Mouse (Mus musculus) midbrain, embryonic 16.5 days (tissue): ENCODE results near the gene Cacna1c. TPM values are rescaled to one million over a fixed set of nuclear protein-coding genes. Genes with fewer than 3 reads are reported as not detected.
A peak's percentile ranks its signal among the peaks of the same experiment; 100 is the strongest.

Experiments used
- ATAC-seq: fragments of 200-750 bp; cut with Nextera tagmentation; 2 replicates; pipeline ENCODE4 v1.8.0; 2017; ENCODE audit warnings: moderate TSS enrichment
- H3K27ac ChIP-seq: fragments of 300-500 bp; sonication (generic); 2 replicates; pipeline ENCODE4 v1.5.1; 2014; ENCODE audit warnings: mild to moderate bottlenecking, low read length, mixed read lengths
- H3K27me3 ChIP-seq: fragments of 300-500 bp; sonication (generic); 2 replicates; pipeline ENCODE4 v1.6.1; 2014; ENCODE audit warnings: low read depth, low read length, mixed read lengths; ENCODE audit not compliant: control insufficient read depth, insufficient read depth
- H3K36me3 ChIP-seq: fragments of 300-500 bp; sonication (generic); 2 replicates; pipeline ENCODE4 v1.6.1; 2014; ENCODE audit warnings: mild to moderate bottlenecking, low read length, moderate library complexity, mixed read lengths; ENCODE audit not compliant: control insufficient read depth, insufficient read depth
- H3K4me1 ChIP-seq: fragments of 300-500 bp; sonication (generic); 2 replicates; pipeline ENCODE4 v1.6.1; 2014; ENCODE audit warnings: mild to moderate bottlenecking, low read length, mixed read lengths; ENCODE audit not compliant: control insufficient read depth, insufficient read depth
- H3K4me2 ChIP-seq: fragments of 300-500 bp; sonication (generic); 2 replicates; pipeline ENCODE4 v1.6.1; 2014; ENCODE audit warnings: mild to moderate bottlenecking, low read length, mixed read lengths
- H3K4me3 ChIP-seq: fragments of 300-500 bp; sonication (generic); 2 replicates; pipeline ENCODE4 v1.5.1; 2014; ENCODE audit warnings: low read depth, mild to moderate bottlenecking, low read length, moderate library complexity, mixed read lengths
- H3K9ac ChIP-seq: fragments of 300-500 bp; sonication (generic); 2 replicates; pipeline ENCODE4 v1.6.1; 2014; ENCODE audit warnings: low read depth, low read length, mixed read lengths
- H3K9me3 ChIP-seq: fragments of 300-500 bp; sonication (generic); replicated peaks from 2 replicates; pipeline ENCODE4 v1.6.1; 2014; ENCODE audit warnings: mild to moderate bottlenecking, low read length, mixed read lengths; ENCODE audit not compliant: control insufficient read depth, poor library complexity, severe bottlenecking
- WGBS: fragments of 180-500 bp; shearing (Covaris S2); extraction: QIAGEN DNeasy Blood & Tissue Kit; methylation state at CpG from one replicate; pipeline ENCODE4 v1.1.7; 2014; 5-methylcytosine and 5-hydroxymethylcytosine counted together
- polyA plus RNA-seq: library from polyadenylated mRNA; unstranded; fragments of >200 nt; fragmentation: Nextera tagmentation; extraction: Ambion mirVana; gene quantifications from 2 replicates; pipeline ENCODE4 v1.2.1, GENCODE M21; 2015

The Cacna1c gene
- polyA plus RNA-seq, 1 experiment from 2014 or later: 8.1 TPM

- H3K27ac ChIP-seq: no peak overlapping the region
- 0 out of 2 replicates have a peak overlapping the region, but pooled peaks have one; percentile 23 for H3K9ac ChIP-seq
- WGBS: 85% methylated on average over 9 of the region's 9 CpGs
- no peak for ATAC-seq
- no peaks in the 10 kb centered on the region for H3K9me3 ChIP-seq
- no peak overlapping the region for H3K4me3 ChIP-seq
- H3K36me3 ChIP-seq: no peaks in the 10 kb centered on the region
- H3K4me1 ChIP-seq: peaks cover 43% of the 10 kb centered on the region
- H3K4me2 ChIP-seq: peak overlapping the region; percentile 4; the same call in 1 of the 2 replicates
- no peaks in the 10 kb centered on the region for H3K27me3 ChIP-seq
Measured at GRCm38 (mm10) chr6:119102936-119103335, 93.3 kb downstream of the Cacna1c start.

GRCm38 (mm10) chr6:119099333-119099732, 96.9 kb downstream of the Cacna1c start:
- peaks cover 25% of the 10 kb centered on the region for H3K4me1 ChIP-seq
- H3K4me2 ChIP-seq: no peak overlapping the region
- H3K36me3 ChIP-seq: no peaks in the 10 kb centered on the region
- H3K9me3 ChIP-seq: no peaks in the 10 kb centered on the region
- ATAC-seq: no peak
- no peaks in the 10 kb centered on the region for H3K27me3 ChIP-seq
- WGBS: 80% methylated on average over 2 of the region's 2 CpGs
- H3K9ac ChIP-seq: no peak overlapping the region
- H3K27ac ChIP-seq: no peak overlapping the region
- H3K4me3 ChIP-seq: no peak overlapping the region

GRCm38 (mm10) chr6:119096481-119096880, 99.7 kb downstream of the Cacna1c start:
- Histone ChIP-seq H3K27ac (no peak overlapping the region), H3K4me1 (peaks cover 10% of the 10 kb centered on the region), H3K36me3 (no peaks in the 10 kb centered on the region), H3K4me2 (no peak overlapping the region), H3K9ac (no peak overlapping the region), H3K27me3 (no peaks in the 10 kb centered on the region), H3K4me3 (no peak overlapping the region), H3K9me3 (no peaks in the 10 kb centered on the region)
- no peak for ATAC-seq
- WGBS: 60% methylated on average over 7 of the region's 7 CpGs

GRCm38 (mm10) chr6:119095081-119095480, 101.1 kb downstream of the Cacna1c start:
- Histone ChIP-seq H3K27ac (no peak overlapping the region), H3K4me1 (peaks cover 10% of the 10 kb centered on the region), H3K36me3 (no peaks in the 10 kb centered on the region), H3K27me3 (no peaks in the 10 kb centered on the region), H3K9ac (no peak overlapping the region), H3K4me3 (no peak overlapping the region), H3K4me2 (no peak overlapping the region), H3K9me3 (no peaks in the 10 kb centered on the region)
- ATAC-seq: no peak
- 85% methylated on average over 6 of the region's 6 CpGs for WGBS

DNA sequence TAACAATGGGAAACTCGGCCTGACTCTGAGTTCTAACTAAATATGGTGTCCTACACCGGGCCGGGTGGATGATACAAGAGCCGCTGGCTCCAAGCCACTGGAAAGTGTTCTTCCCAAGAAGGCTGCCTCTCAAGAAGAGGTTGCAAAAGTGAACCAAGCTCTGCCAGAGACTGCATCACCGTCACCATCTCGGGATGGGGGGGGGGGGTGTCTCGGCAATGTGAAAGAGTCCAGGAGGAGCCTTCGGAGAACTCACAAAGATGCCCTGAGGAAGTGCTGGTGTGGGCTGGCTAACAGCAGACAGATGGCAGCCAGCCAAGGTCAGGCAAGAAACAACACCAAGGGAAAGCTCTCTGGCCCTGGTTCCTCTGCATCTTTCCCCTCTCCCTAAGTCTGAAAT, 107.0 kb downstream of the Cacna1c start:
- H3K4me3 ChIP-seq: no peak overlapping the region
- no peak overlapping the region for H3K27ac ChIP-seq
- no peaks in the 10 kb centered on the region for H3K36me3 ChIP-seq
- no peaks in the 10 kb centered on the region for H3K9me3 ChIP-seq
- H3K9ac ChIP-seq: no peak overlapping the region
- 79% methylated on average over 8 of the region's 8 CpGs for WGBS
- H3K27me3 ChIP-seq: no peaks in the 10 kb centered on the region
- no peak overlapping the region for H3K4me2 ChIP-seq
- ATAC-seq: no peak
- H3K4me1 ChIP-seq: peaks cover 11% of the 10 kb centered on the region

DNA sequence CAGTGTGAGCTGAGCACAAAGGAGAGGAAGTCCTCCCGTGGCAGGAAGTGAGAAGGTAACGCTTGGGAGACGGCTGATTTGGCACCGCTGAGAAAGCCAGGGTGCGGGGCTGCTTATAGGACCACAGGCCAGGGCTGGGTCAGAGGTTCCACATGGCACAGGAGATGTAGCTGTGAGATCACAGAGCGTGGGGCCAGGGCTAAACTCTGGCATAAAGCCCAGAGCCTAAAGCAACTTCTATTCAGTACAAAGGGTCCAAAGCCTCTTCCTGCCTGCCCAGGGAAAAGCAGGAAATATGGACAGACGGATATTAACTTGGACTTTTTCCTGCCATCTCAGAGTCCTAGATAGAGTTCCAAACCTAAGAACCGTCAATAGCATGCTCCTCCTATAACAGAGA, 107.8 kb downstream of the Cacna1c start:
- Histone ChIP-seq H3K9me3 (no peaks in the 10 kb centered on the region), H3K4me1 (peaks cover 11% of the 10 kb centered on the region), H3K36me3 (no peaks in the 10 kb centered on the region), H3K9ac (no peak overlapping the region), H3K27ac (no peak overlapping the region), H3K4me2 (no peak overlapping the region), H3K4me3 (no peak overlapping the region), H3K27me3 (no peaks in the 10 kb centered on the region)
- WGBS: 82% methylated on average over 8 of the region's 8 CpGs
- no peak for ATAC-seq

- 93% methylated on average over 8 of the region's 8 CpGs for WGBS
- ATAC-seq: no peak
Measured at GRCm38 (mm10) chr6:119087919-119088318, 108.3 kb downstream of the Cacna1c start.

DNA sequence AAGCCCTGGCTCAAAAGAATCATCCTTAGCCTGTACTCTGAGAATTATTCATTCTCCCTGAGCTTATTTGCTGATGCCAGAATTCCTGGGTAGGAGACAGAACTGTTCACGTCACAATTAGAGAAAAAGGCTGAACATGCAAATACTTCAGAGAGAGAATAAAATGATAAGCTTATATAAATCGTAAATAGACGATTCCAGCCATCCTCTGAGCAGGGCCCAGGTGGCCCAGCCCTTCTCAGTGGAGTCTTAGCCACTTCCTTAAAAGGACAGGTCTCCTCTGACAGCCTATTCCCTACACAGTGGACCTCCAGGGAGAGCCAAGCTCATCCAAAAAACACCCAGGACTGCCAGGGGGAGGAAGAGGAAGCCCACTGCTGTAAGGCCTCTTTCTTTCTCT, 110.4 kb downstream of the Cacna1c start:
- Histone ChIP-seq H3K4me1 (peaks cover 11% of the 10 kb centered on the region), H3K9me3 (no peaks in the 10 kb centered on the region), H3K36me3 (no peaks in the 10 kb centered on the region), H3K9ac (no peak overlapping the region), H3K27ac (peak overlapping the region; percentile 2; the same call in 1 of the 2 replicates), H3K4me3 (no peak overlapping the region), H3K27me3 (no peaks in the 10 kb centered on the region), H3K4me2 (no peak overlapping the region)
- 56% methylated on average over 3 of the region's 3 CpGs for WGBS
- ATAC-seq: no peak

More at GRCm38 (mm10) chr6:119087919-119088318, 108.3 kb downstream of the Cacna1c start:
- no peak overlapping the region for H3K4me2 ChIP-seq
- no peaks in the 10 kb centered on the region for H3K9me3 ChIP-seq
- H3K4me1 ChIP-seq: peaks cover 11% of the 10 kb centered on the region
- H3K4me3 ChIP-seq: no peak overlapping the region
- H3K27ac ChIP-seq: no peak overlapping the region
- no peak overlapping the region for H3K9ac ChIP-seq
- no peaks in the 10 kb centered on the region for H3K27me3 ChIP-seq
- no peaks in the 10 kb centered on the region for H3K36me3 ChIP-seq

DNA sequence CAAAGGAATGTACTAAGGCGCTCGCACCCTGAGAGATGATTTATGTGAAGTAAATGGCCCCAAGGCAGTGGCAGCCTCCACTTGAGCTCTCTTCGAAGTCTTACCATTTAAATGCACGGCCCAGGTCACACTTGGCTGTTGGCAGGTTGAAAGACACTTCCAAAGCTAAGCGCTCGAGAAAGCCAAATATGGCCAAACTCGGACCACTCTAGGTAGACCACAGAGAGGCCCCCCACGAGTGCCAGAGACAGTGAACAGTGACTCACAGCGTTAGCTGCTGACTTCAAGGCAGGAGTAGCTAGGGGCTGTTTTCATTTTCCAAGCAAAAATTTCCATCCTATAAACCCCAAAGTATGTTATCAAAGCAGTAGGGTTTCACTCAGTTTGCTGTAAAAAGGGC, 111.7 kb downstream of the Cacna1c start:
- WGBS: 84% methylated on average over 9 of the region's 9 CpGs
- no peaks in the 10 kb centered on the region for H3K27me3 ChIP-seq
- H3K27ac ChIP-seq: no peak overlapping the region
- H3K4me2 ChIP-seq: no peak overlapping the region
- no peak overlapping the region for H3K4me3 ChIP-seq
- no peaks in the 10 kb centered on the region for H3K36me3 ChIP-seq
- no peaks in the 10 kb centered on the region for H3K9me3 ChIP-seq
- ATAC-seq: no peak
- peaks cover 11% of the 10 kb centered on the region for H3K4me1 ChIP-seq
- H3K9ac ChIP-seq: no peak overlapping the region
